Mouse (Mus musculus): Measurements from ENCODE around the gene Adcyap1r1. TPM values are rescaled to one million over a fixed set of nuclear protein-coding genes. Genes with fewer than 3 reads are reported as not detected.

Adcyap1r1 gene
- polyA plus RNA-seq, 1 experiment = 84.4 TPM

DNA sequence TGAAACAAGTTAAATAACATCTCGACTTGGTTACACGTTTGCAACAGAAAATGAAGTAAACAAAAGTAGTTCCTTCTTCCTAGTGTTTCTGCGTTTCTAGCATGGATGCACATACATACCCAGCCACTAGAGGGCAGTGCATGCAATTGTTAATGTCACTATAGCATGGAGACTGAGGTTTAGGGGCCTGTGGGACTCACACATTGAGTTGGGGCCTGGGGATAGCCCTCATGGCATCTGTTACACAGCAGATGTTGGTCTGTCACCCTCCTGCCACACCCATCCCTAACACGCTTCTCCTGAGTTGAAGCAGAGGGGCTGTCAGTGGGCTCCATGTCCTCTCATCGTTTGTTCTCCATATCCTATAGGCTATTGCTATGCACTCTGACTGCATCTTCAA lies 9.4 kb downstream of the Adcyap1r1 start:
- Histone ChIP-seq H3K27ac (ENCODE audit: insufficient read depth, low read length) (no peak overlapping the region), H3K4me3 (ENCODE audit: insufficient read depth, low read length) (no peak overlapping the region), H3K4me1 (ENCODE audit: control insufficient read depth, insufficient read depth, low read length) (peaks cover 3% of the 10 kb centered on the region; the same call in 1 of the 2 replicates)
- TF ChIP-seq CTCF (IDR thresholded peaks at IDR 0.05; ENCODE audit: extremely low read depth, insufficient read depth, low read length) = peak; percentile 63; the same call in 1 of the 2 replicates
- TF ChIP-seq POLR2A (IDR thresholded peaks at IDR 0.05; ENCODE audit: extremely low read depth, insufficient read depth, low read length) = no peak

DNA sequence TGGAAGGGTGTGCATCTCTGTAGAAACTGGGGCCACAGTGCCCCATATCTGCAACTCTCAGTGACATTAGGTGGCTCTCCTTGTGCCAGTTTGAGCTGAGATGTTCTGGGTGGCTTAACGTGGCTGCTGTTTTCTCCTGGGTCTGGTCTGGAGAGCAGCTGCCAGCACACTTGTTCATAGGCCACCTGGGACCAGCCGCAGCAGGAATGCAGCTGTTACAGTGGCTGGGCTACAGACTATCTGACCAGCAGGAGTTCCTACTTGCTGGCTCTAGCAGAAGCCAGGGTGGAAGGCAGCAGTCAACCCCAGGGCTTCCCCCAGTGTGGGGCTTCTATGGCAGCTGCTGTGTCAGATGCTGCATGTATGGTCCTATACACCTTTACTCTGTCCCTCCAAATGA lies 9.9 kb downstream of the Adcyap1r1 start:
- no peak overlapping the region for H3K27ac ChIP-seq (ENCODE audit: insufficient read depth, low read length)
- 0 out of 2 replicates have a peak, but pooled peaks cover 3% of the 10 kb centered on the region for H3K4me1 ChIP-seq (ENCODE audit: control insufficient read depth, insufficient read depth, low read length)
- no peak overlapping the region for H3K4me3 ChIP-seq (ENCODE audit: insufficient read depth, low read length)
- no peak for TF ChIP-seq POLR2A (IDR thresholded peaks at IDR 0.05; ENCODE audit: extremely low read depth, insufficient read depth, low read length)
- no peak for TF ChIP-seq CTCF (IDR thresholded peaks at IDR 0.05; ENCODE audit: extremely low read depth, insufficient read depth, low read length)

DNA sequence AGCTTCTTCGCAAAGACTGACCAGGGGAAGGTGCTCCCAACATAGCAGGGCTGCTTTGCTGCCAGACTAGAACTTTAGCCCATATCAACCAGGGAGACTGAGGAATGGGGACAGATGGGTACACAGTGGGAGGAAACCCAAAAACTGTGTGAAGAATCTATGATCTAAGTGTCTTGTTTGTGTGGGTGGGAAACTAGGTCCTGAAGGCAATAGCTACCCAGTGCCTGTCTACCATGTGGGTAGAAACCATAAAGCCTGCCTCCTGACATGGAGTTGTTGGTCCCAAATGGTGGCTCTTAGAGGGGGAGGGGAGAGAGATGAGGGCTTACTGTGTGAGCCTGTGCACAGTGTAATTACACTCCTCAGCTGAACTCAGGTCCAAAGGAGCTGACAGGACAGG lies 10.6 kb downstream of the Adcyap1r1 start:
- Histone ChIP-seq H3K4me1 (ENCODE audit: control insufficient read depth, insufficient read depth, low read length) (0 out of 2 replicates have a peak, but pooled peaks cover 3% of the 10 kb centered on the region), H3K4me3 (ENCODE audit: insufficient read depth, low read length) (no peak overlapping the region), H3K27ac (ENCODE audit: insufficient read depth, low read length) (no peak overlapping the region)
- TF ChIP-seq CTCF (IDR thresholded peaks at IDR 0.05; ENCODE audit: extremely low read depth, insufficient read depth, low read length) = no peak
- TF ChIP-seq POLR2A (IDR thresholded peaks at IDR 0.05; ENCODE audit: extremely low read depth, insufficient read depth, low read length) = no peak

- H3K27ac ChIP-seq (ENCODE audit: insufficient read depth, low read length) = no peak overlapping the region
- H3K4me1 ChIP-seq (ENCODE audit: control insufficient read depth, insufficient read depth, low read length) = 0 out of 2 replicates have a peak, but pooled peaks cover 3% of the 10 kb centered on the region
- TF ChIP-seq CTCF (IDR thresholded peaks at IDR 0.05; ENCODE audit: extremely low read depth, insufficient read depth, low read length) (no peak), POLR2A (IDR thresholded peaks at IDR 0.05; ENCODE audit: extremely low read depth, insufficient read depth, low read length) (no peak)
- no peak overlapping the region for H3K4me3 ChIP-seq (ENCODE audit: insufficient read depth, low read length)
Observed at GRCm38 (mm10) chr6:55463966-55464365, 12.2 kb downstream of the Adcyap1r1 start.

DNA sequence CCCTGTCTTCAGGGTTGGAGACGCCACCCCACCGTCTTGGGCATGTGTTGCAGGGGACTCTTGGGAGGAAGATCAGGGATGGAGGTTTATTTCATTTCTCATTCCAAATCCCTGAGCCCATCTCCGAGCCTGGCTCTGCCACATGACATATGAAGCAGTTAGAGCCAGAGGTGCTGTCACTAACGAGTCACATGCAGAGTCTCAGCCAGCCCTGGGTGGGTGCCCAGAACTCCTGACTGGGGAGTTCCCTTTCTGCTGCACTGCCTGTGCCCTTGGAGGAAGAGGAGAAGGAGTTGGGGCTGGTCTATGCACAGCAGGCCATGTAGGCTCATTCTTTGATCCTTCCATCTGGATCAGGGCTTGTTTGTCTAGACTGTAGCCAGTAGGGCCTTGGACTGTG lies 13.5 kb downstream of the Adcyap1r1 start:
- Histone ChIP-seq H3K4me1 (ENCODE audit: control insufficient read depth, insufficient read depth, low read length) (0 out of 2 replicates have a peak, but pooled peaks cover 1% of the 10 kb centered on the region), H3K27ac (ENCODE audit: insufficient read depth, low read length) (no peak overlapping the region), H3K4me3 (ENCODE audit: insufficient read depth, low read length) (no peak overlapping the region)
- no peak for TF ChIP-seq CTCF (IDR thresholded peaks at IDR 0.05; ENCODE audit: extremely low read depth, insufficient read depth, low read length)
- TF ChIP-seq POLR2A (IDR thresholded peaks at IDR 0.05; ENCODE audit: extremely low read depth, insufficient read depth, low read length) = no peak

- 0 out of 2 replicates have a peak, but pooled peaks cover 1% of the 10 kb centered on the region for H3K4me1 ChIP-seq (ENCODE audit: control insufficient read depth, insufficient read depth, low read length)
- no peak overlapping the region for H3K27ac ChIP-seq (ENCODE audit: insufficient read depth, low read length)
- no peak overlapping the region for H3K4me3 ChIP-seq (ENCODE audit: insufficient read depth, low read length)
- TF ChIP-seq CTCF (IDR thresholded peaks at IDR 0.05; ENCODE audit: extremely low read depth, insufficient read depth, low read length) (no peak), POLR2A (IDR thresholded peaks at IDR 0.05; ENCODE audit: extremely low read depth, insufficient read depth, low read length) (no peak)
Observed at GRCm38 (mm10) chr6:55466301-55466761, 14.6 kb downstream of the Adcyap1r1 start.

GRCm38 (mm10) chr6:55470691-55471090 lies 18.9 kb downstream of the Adcyap1r1 start:
- TF ChIP-seq POLR2A (IDR thresholded peaks at IDR 0.05; ENCODE audit: extremely low read depth, insufficient read depth, low read length) (no peak), CTCF (IDR thresholded peaks at IDR 0.05; ENCODE audit: extremely low read depth, insufficient read depth, low read length) (no peak)
- Histone ChIP-seq H3K4me1 (ENCODE audit: control insufficient read depth, insufficient read depth, low read length) (no peaks in the 10 kb centered on the region), H3K27ac (ENCODE audit: insufficient read depth, low read length) (no peak overlapping the region), H3K4me3 (ENCODE audit: insufficient read depth, low read length) (no peak overlapping the region)

DNA sequence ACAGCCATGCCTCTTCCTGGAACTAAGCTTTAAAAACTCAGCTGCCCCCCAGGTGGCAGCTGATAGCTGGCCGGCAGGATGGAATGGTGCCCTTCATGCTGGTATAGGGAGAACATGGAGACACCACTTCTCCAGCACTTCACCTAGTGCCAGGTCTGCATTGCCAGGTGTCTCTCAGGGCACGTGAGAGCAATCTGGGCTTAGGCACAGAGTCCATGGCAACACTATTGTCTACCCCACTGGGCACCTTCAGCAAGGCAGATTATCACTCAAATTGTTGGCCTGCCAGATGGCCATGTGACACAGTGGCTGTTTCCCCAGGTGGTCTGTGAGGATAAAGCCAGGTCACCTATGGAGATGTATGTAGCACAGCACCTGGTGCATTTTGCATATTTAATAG lies 20.6 kb downstream of the Adcyap1r1 start:
- no peak for TF ChIP-seq CTCF (IDR thresholded peaks at IDR 0.05; ENCODE audit: extremely low read depth, insufficient read depth, low read length)
- no peak for TF ChIP-seq POLR2A (IDR thresholded peaks at IDR 0.05; ENCODE audit: extremely low read depth, insufficient read depth, low read length)
- no peak overlapping the region for H3K4me3 ChIP-seq (ENCODE audit: insufficient read depth, low read length)
- H3K4me1 ChIP-seq (ENCODE audit: control insufficient read depth, insufficient read depth, low read length) = peaks cover 4% of the 10 kb centered on the region; the same call in 1 of the 2 replicates
- no peak overlapping the region for H3K27ac ChIP-seq (ENCODE audit: insufficient read depth, low read length)

DNA sequence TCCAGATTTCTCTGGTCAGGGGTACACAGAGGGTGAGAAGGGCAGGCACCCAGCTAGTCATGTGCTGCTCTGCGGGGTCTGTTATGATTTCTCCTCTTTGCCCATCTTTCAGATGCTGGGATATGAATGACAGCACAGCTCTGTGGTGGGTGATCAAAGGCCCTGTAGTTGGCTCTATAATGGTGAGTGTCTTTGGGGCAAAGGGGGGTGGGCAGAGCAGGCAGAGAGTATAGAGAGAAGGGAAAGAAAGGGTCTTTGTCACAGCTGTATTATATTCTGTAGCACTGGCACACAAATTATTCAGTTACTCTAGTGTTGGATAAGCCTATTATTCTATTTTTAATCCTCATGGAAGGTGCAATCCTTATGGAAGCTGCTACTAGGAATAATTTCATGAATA lies 29.2 kb downstream of the Adcyap1r1 start:
- TF ChIP-seq CTCF (IDR thresholded peaks at IDR 0.05; ENCODE audit: extremely low read depth, insufficient read depth, low read length) (no peak), POLR2A (IDR thresholded peaks at IDR 0.05; ENCODE audit: extremely low read depth, insufficient read depth, low read length) (no peak)
- peaks cover 6% of the 10 kb centered on the region for H3K4me1 ChIP-seq (ENCODE audit: control insufficient read depth, insufficient read depth, low read length)
- no peak overlapping the region for H3K4me3 ChIP-seq (ENCODE audit: insufficient read depth, low read length)
- no peak overlapping the region for H3K27ac ChIP-seq (ENCODE audit: insufficient read depth, low read length)

- peaks cover 2% of the 10 kb centered on the region for H3K4me1 ChIP-seq (ENCODE audit: control insufficient read depth, insufficient read depth, low read length)
- no peak overlapping the region for H3K27ac ChIP-seq (ENCODE audit: insufficient read depth, low read length)
- no peak overlapping the region for H3K4me3 ChIP-seq (ENCODE audit: insufficient read depth, low read length)
- TF ChIP-seq CTCF (IDR thresholded peaks at IDR 0.05; ENCODE audit: extremely low read depth, insufficient read depth, low read length) (no peak), POLR2A (IDR thresholded peaks at IDR 0.05; ENCODE audit: extremely low read depth, insufficient read depth, low read length) (no peak)
Observed at GRCm38 (mm10) chr6:55482471-55482870, 30.7 kb downstream of the Adcyap1r1 start.
